Mouse (Mus musculus): ENCODE results near the gene Dusp22. TPM values are rescaled to one million over a fixed set of nuclear protein-coding genes. Genes with fewer than 3 reads are reported as not detected.

The Dusp22 gene
- polyA plus RNA-seq, 1 experiment from 2014 or later = 24.3 TPM

DNA sequence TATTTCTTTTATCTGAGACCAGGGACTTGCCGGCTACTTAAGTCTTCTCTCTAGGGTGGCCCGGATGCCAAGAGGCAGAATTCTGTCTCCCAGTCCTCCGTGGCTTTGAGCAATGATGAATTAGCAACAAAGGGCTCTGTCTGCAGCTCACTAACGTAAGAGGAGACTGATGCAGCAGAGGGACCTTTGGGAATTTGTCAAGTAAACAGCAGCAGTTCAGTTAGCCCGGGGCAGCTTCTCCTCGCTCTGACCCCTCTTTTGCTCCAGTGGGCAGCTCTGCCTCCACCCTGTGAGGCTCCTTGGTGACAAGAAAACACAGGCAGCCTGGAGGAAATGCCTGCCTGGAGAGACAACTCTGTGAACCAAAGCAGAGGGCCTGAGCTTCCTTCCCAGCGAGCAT, 62.8 kb downstream of the Dusp22 start:
- no peak overlapping the region for H3K9ac ChIP-seq (replicated peaks)

DNA sequence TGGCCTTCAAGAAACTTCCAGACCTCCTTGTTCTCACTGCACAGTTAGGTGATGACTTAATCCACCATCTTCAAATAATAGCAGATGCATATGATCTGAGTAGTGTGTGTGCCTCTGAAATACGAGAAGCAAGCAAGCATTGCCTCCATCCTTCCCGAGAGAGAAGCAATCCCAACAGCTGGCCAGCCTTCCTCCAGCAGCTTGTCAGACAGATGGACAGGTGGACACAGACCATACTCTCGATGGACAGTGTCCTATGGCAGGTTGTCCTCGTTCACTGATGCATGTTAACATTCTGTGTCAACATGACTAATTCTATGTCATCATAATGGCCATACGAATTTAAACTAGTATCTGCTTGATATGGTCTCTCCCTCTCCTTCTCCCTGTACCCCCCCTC, 63.5 kb downstream of the Dusp22 start:
- no peak overlapping the region for H3K9ac ChIP-seq (replicated peaks)
- H3K4me2 ChIP-seq = no peak overlapping the region
- ATAC-seq (ENCODE audit: insufficient number of reproducible peaks, insufficient read depth, low FRiP score, low TSS enrichment, low read depth) = no peak
- no peak overlapping the region for H3K27ac ChIP-seq
- H3K36me3 ChIP-seq = no peaks in the 10 kb centered on the region
- H3K4me1 ChIP-seq (replicated peaks) = peaks cover 8% of the 10 kb centered on the region; the same call in 1 of the 2 replicates
- WGBS = 57% methylated on average over 5 of the region's 5 CpGs
- no peaks in the 10 kb centered on the region for H3K9me3 ChIP-seq
- H3K4me3 ChIP-seq (replicated peaks) = no peak overlapping the region
- H3K27me3 ChIP-seq = no peaks in the 10 kb centered on the region

More for the DNA sequence above, 62.8 kb downstream of the Dusp22 start:
- ATAC-seq (ENCODE audit: insufficient number of reproducible peaks, insufficient read depth, low FRiP score, low TSS enrichment, low read depth) = no peak
- no peaks in the 10 kb centered on the region for H3K27me3 ChIP-seq
- WGBS = 26% methylated on average over 7 of the region's 7 CpGs
- no peak overlapping the region for H3K4me3 ChIP-seq (replicated peaks)
- no peaks in the 10 kb centered on the region for H3K9me3 ChIP-seq
- H3K36me3 ChIP-seq = no peaks in the 10 kb centered on the region
- no peak overlapping the region for H3K27ac ChIP-seq
- H3K4me1 ChIP-seq (replicated peaks) = peaks cover 8% of the 10 kb centered on the region; the same call in 1 of the 2 replicates
- no peak overlapping the region for H3K4me2 ChIP-seq

DNA sequence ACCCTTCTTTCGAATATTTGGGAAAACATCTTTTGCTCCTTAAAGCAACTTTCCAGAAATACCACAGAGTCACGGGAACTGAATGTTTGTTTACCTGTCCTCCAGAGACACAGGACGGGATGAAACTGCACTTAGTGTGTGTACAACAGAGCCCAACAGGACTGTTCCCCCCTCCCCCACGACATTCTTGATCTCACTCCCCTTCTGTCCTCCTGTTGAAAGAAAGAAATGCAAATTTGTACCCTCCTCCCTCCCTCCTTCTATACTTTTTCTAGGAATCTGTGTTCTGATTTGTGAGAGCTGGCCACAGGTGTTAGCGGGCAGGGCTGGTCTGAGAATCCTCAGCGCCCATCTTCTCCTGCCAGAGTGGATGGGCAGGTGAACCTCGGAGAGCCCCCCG, 64.1 kb downstream of the Dusp22 start:
- H3K36me3 ChIP-seq = no peaks in the 10 kb centered on the region

DNA sequence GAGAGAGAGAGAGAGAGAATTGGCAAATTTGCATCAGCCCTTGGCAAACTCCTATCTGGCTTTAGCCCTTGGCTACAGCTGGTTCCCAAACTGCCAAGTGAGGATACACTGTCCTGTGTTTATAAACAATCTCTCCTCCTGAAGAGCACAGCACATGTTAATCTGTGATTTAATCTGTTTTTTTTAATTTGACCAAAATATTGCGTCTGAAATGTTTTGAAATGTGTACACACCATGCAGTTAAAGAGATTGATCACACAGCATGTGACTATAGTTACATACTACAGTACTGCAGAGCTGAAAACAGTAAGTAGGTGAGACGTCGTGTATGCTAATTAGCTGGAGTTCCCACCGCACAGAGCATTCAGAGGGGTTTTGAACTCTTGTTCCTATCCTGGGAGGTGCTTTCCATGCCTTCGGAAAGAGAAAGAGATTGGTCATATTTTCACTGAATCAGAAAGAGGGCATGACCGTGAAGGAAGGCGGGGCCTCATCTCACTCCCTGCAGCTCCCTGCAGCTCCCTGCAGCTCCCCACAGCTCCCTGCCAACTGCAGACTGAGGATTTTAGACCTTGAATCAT, 65.0 kb downstream of the Dusp22 start:
- ATAC-seq (ENCODE audit: insufficient number of reproducible peaks, insufficient read depth, low FRiP score, low TSS enrichment, low read depth) = no peak
- no peaks in the 10 kb centered on the region for H3K27me3 ChIP-seq
- H3K4me1 ChIP-seq (replicated peaks) = 0 out of 2 replicates have a peak, but pooled peaks cover 5% of the 10 kb centered on the region
- H3K9me3 ChIP-seq = no peaks in the 10 kb centered on the region
- 37% methylated on average over 7 of the region's 7 CpGs for WGBS
- H3K4me2 ChIP-seq = no peak overlapping the region
- no peak overlapping the region for H3K4me3 ChIP-seq (replicated peaks)
- H3K9ac ChIP-seq (replicated peaks) = no peak overlapping the region
- no peak overlapping the region for H3K27ac ChIP-seq
- H3K36me3 ChIP-seq = no peaks in the 10 kb centered on the region

More for the DNA sequence above, 64.1 kb downstream of the Dusp22 start:
- H3K4me2 ChIP-seq = no peak overlapping the region
- H3K27ac ChIP-seq = no peak overlapping the region
- H3K27me3 ChIP-seq = no peaks in the 10 kb centered on the region
- no peak for ATAC-seq (ENCODE audit: insufficient number of reproducible peaks, insufficient read depth, low FRiP score, low TSS enrichment, low read depth)
- WGBS = 62% methylated on average over 8 of the region's 8 CpGs
- H3K9ac ChIP-seq (replicated peaks) = no peak overlapping the region
- peaks cover 8% of the 10 kb centered on the region; the same call in 1 of the 2 replicates for H3K4me1 ChIP-seq (replicated peaks)
- H3K4me3 ChIP-seq (replicated peaks) = no peak overlapping the region
- H3K9me3 ChIP-seq = no peaks in the 10 kb centered on the region

DNA sequence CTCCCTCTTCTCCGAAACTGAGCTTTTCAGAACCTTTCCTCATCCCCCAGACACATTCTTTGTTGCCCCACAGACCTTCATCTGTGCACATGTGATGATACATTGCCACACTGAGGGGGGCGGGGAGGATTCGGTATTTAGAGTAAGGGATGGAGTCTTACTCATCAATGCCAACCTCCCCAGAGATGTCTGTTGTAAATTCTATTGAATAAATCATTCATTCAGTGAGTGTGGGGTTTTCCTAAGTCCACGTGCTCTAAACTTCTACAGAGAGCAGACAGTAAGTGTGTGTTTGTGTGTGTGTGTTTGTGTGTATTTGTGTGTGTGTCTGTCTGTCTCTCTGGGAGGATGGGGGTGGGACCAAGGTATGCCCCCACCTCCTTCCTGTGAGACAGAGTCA, 67.1 kb downstream of the Dusp22 start:
- no peaks in the 10 kb centered on the region for H3K9me3 ChIP-seq
- ATAC-seq (ENCODE audit: insufficient number of reproducible peaks, insufficient read depth, low FRiP score, low TSS enrichment, low read depth) = no peak

DNA sequence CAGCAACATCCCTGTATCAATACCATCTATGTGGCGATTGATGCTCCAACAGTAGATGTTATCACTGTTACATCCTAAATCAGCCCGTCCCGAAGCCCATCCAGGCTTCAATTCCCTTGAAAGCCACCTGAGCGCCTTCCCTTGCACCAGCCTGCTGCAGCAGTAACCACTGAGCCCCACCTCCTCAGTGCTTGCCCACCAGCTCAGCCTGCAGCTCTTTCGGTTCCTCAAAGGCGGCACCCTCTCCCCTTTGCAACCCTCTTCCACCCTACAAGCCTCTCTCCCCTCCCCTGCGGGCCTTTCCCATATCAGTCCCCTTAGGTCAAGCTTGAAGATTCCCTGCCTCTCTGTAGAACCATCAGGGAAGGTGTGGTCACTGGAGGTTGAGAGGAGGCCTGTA, 68.4 kb downstream of the Dusp22 start:
- Histone ChIP-seq H3K9ac (replicated peaks) (no peak overlapping the region), H3K4me2 (no peak overlapping the region), H3K27me3 (no peaks in the 10 kb centered on the region), H3K9me3 (no peaks in the 10 kb centered on the region), H3K27ac (no peak overlapping the region), H3K36me3 (no peaks in the 10 kb centered on the region), H3K4me3 (replicated peaks) (no peak overlapping the region), H3K4me1 (replicated peaks) (0 out of 2 replicates have a peak, but pooled peaks cover 5% of the 10 kb centered on the region)
- no peak for ATAC-seq (ENCODE audit: insufficient number of reproducible peaks, insufficient read depth, low FRiP score, low TSS enrichment, low read depth)
- WGBS = 97% methylated on average over 7 of the region's 7 CpGs

More for the DNA sequence above, 67.1 kb downstream of the Dusp22 start:
- Histone ChIP-seq H3K27ac (no peak overlapping the region), H3K4me2 (no peak overlapping the region), H3K4me1 (replicated peaks) (0 out of 2 replicates have a peak, but pooled peaks cover 5% of the 10 kb centered on the region), H3K27me3 (no peaks in the 10 kb centered on the region), H3K36me3 (no peaks in the 10 kb centered on the region), H3K4me3 (replicated peaks) (no peak overlapping the region), H3K9ac (replicated peaks) (no peak overlapping the region)
- WGBS = 82% methylated on average over 4 of the region's 4 CpGs

DNA sequence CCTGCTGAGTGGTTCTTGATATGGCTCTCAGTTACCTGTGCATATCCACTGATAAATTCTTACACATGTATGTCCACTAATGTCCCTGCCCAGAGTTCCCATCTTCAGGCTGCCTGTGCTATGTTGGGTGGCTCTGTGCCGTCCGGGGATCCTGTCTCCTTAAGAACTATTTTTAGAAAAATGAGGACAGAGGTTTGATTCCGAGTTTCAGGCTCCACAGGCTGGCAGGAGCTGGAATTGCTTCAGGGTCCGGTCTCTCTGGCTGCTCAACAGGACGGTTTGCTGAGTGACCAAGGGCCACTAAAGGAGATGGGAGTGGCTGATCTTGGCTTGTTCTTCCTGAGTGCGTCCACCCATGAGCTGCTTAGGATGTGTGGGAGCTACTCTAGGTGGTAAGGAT, 69.4 kb downstream of the Dusp22 start:
- no peak overlapping the region for H3K27ac ChIP-seq
- H3K4me3 ChIP-seq (replicated peaks) = no peak overlapping the region
- no peaks in the 10 kb centered on the region for H3K27me3 ChIP-seq
- no peaks in the 10 kb centered on the region for H3K36me3 ChIP-seq
- H3K4me1 ChIP-seq (replicated peaks) = 0 out of 2 replicates have a peak, but pooled peaks cover 5% of the 10 kb centered on the region
- H3K9me3 ChIP-seq = no peaks in the 10 kb centered on the region
- WGBS = 59% methylated on average over 6 of the region's 6 CpGs
- no peak for ATAC-seq (ENCODE audit: insufficient number of reproducible peaks, insufficient read depth, low FRiP score, low TSS enrichment, low read depth)
- no peak overlapping the region for H3K4me2 ChIP-seq
- no peak overlapping the region for H3K9ac ChIP-seq (replicated peaks)

DNA sequence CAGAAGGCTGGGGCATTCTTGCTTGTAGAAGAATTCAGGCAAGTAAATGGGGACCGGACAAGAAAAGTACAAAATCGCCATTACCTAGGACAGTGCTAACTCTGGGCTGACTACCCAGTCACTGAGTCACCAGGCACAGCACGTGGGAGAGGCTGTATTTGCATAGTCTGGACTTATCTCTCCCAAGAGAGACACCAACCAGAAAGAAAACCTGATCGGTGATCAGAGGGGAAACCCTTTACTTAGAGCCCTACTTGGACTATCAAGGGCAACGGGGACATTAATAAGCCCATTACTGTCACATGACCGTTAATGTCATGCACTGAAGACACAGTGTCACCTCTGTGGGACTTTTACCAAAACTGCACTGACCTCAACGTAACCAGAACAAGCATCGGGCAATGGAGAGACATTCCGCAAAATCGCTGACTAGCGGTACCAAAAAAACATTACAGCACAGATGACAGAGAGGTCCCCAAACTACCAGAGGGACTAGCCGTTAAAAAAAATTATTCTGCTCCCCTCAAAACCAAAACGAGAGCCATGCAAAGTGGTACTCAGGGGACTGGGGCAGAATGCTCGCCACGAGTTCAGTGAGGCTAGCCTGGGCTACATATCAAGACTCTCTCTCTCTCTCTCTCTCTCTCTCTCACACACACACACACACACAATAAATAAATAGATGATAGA, 70.5 kb downstream of the Dusp22 start:
- no peaks in the 10 kb centered on the region for H3K36me3 ChIP-seq
- no peak overlapping the region for H3K27ac ChIP-seq
- WGBS = 85% methylated on average over 15 of the region's 15 CpGs
- H3K9ac ChIP-seq (replicated peaks) = no peak overlapping the region
- no peak for ATAC-seq (ENCODE audit: insufficient number of reproducible peaks, insufficient read depth, low FRiP score, low TSS enrichment, low read depth)
- H3K4me2 ChIP-seq = no peak overlapping the region
- no peak overlapping the region for H3K4me3 ChIP-seq (replicated peaks)
- 0 out of 2 replicates have a peak, but pooled peaks cover 1% of the 10 kb centered on the region for H3K4me1 ChIP-seq (replicated peaks)
- H3K9me3 ChIP-seq = no peaks in the 10 kb centered on the region
- H3K27me3 ChIP-seq = no peaks in the 10 kb centered on the region

DNA sequence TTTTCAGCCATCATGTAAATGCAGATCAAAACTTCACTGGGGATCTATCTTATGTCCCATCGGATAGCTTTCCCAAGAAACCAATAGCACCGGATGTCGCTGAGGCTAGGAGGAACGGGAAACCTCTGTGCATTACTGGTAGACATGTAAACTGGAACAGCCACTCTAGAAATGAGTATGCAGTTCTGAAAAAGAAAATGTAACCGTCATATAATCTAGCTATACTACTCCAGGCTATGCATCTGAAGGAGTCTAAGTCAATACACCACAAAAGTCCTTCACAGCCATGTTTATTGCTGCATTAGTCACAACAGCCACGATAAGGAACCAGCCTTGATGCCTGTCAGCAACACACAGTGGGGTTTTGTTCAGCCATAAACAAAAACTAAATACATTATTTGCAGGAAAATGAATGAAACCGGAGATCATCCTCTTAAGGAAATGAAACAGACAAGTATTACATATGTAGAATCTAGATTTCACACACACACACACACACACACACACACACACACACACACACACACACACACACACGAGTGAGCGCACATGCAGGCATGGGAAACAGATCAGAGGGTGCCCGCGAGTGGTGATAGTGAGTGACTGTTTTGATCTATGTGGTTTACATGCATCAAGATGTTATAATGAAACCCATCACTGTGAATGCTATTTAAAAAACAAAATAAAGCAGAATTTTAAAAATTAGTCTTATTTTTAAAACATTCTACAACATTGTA, 73.1 kb downstream of the Dusp22 start:
- no peaks in the 10 kb centered on the region for H3K27me3 ChIP-seq
- no peak overlapping the region for H3K9ac ChIP-seq (replicated peaks)
- no peak for ATAC-seq (ENCODE audit: insufficient number of reproducible peaks, insufficient read depth, low FRiP score, low TSS enrichment, low read depth)
- no peaks in the 10 kb centered on the region for H3K36me3 ChIP-seq
- no peak overlapping the region for H3K27ac ChIP-seq
- 87% methylated on average over 11 of the region's 11 CpGs for WGBS
- no peaks in the 10 kb centered on the region for H3K4me1 ChIP-seq (replicated peaks)
- no peak overlapping the region for H3K4me2 ChIP-seq
- no peak overlapping the region for H3K4me3 ChIP-seq (replicated peaks)
- H3K9me3 ChIP-seq = no peaks in the 10 kb centered on the region

DNA sequence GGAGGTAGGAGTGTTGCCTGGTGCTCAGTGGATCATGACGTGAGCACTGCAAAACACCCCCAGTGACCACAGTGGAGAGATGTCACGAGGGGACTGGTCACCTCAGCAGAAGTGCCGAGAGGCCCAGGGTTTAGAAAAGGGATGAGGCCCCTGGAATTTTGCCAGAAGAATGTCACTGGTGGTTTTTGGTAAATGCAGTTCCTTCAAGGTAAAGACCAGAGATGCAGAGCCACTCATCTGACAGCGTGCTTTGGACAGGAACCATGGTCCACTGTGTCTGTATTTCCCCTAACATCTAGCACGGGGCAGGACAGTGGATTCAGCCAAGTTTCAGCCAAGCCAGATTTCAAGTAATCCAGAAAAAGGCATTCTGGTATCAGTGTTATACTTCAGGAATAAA, 76.9 kb downstream of the Dusp22 start:
- no peak for ATAC-seq (ENCODE audit: insufficient number of reproducible peaks, insufficient read depth, low FRiP score, low TSS enrichment, low read depth)
- H3K27ac ChIP-seq = no peak overlapping the region
- no peak overlapping the region for H3K4me2 ChIP-seq
- no peak overlapping the region for H3K9ac ChIP-seq (replicated peaks)
- H3K4me1 ChIP-seq (replicated peaks) = no peaks in the 10 kb centered on the region
- H3K27me3 ChIP-seq = no peaks in the 10 kb centered on the region
- no peaks in the 10 kb centered on the region for H3K36me3 ChIP-seq
- H3K4me3 ChIP-seq (replicated peaks) = no peak overlapping the region
- WGBS = 83% methylated on average over 5 of the region's 5 CpGs
- no peaks in the 10 kb centered on the region for H3K9me3 ChIP-seq

DNA sequence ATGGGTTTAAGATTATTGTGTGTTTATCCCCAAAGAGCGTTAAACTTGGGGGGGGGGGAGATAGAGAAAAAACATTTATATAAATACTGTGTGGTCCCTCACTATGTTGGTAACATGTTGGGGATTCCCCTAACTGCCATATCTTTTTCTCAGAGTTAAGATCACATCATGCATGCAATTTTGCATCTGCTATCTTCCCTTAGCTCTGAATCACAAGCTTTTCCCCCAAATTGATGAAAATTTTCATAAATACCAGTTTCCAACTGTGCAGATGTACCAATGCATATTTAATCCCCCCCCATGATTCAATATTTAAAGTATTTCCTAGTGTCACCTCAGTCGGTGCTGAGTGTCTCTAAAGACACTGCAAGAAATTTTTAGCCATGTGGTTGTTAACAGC, 77.5 kb downstream of the Dusp22 start:
- no peaks in the 10 kb centered on the region for H3K27me3 ChIP-seq
- no peak overlapping the region for H3K4me2 ChIP-seq
- no peak overlapping the region for H3K4me3 ChIP-seq (replicated peaks)
- no peaks in the 10 kb centered on the region for H3K4me1 ChIP-seq (replicated peaks)
- H3K27ac ChIP-seq = no peak overlapping the region
- H3K9ac ChIP-seq (replicated peaks) = no peak overlapping the region
- 90% methylated on average over 2 of the region's 2 CpGs for WGBS
- no peaks in the 10 kb centered on the region for H3K36me3 ChIP-seq
- H3K9me3 ChIP-seq = no peaks in the 10 kb centered on the region
- ATAC-seq (ENCODE audit: insufficient number of reproducible peaks, insufficient read depth, low FRiP score, low TSS enrichment, low read depth) = no peak
